Mouse (Mus musculus) hindbrain, embryonic 15.5 days (tissue): ENCODE data around the gene Ppia. TPM values are rescaled to one million over a fixed set of nuclear protein-coding genes. Genes with fewer than 3 reads are reported as not detected.
A peak's percentile ranks its signal among the peaks of the same experiment; 100 is the strongest.
"Not testable (repeated sequence)": the region's sequence is repeated elsewhere in the genome, so short reads cannot be mapped to it uniquely, and the experiment has no call there.

ENCODE experiments used
- ATAC-seq: fragments of 200-750 bp; cut with Nextera tagmentation; 2 replicates; pipeline ENCODE4 v1.8.0; 2017; ENCODE audit warnings: low read depth, moderate number of reproducible peaks, moderate TSS enrichment; ENCODE audit not compliant: low FRiP score
- H3K27ac ChIP-seq: fragments of 300-500 bp; sonication (generic); replicated peaks from 2 replicates; pipeline ENCODE4 v1.5.1; 2015; ENCODE audit warnings: mild to moderate bottlenecking, inconsistent platforms
- H3K27me3 ChIP-seq: fragments of 300-500 bp; sonication (generic); 2 replicates; pipeline ENCODE4 v1.6.1; 2015; ENCODE audit warnings: control low read depth, inconsistent platforms
- H3K36me3 ChIP-seq: fragments of 300-500 bp; sonication (generic); 2 replicates; pipeline ENCODE4 v1.6.1; 2015; ENCODE audit warnings: control low read depth, inconsistent platforms
- H3K4me1 ChIP-seq: fragments of 300-500 bp; sonication (generic); replicated peaks from 2 replicates; pipeline ENCODE4 v1.6.1; 2015; ENCODE audit warnings: control low read depth, inconsistent platforms
- H3K4me2 ChIP-seq: fragments of 300-500 bp; sonication (generic); 2 replicates; pipeline ENCODE4 v1.6.1; 2015; ENCODE audit warnings: moderate library complexity, mild to moderate bottlenecking, inconsistent platforms
- H3K4me3 ChIP-seq: fragments of 300-500 bp; sonication (generic); 2 replicates; pipeline ENCODE4 v1.5.1; 2015; ENCODE audit warnings: mild to moderate bottlenecking, inconsistent platforms
- H3K9ac ChIP-seq: fragments of 300-500 bp; sonication (generic); 2 replicates; pipeline ENCODE4 v1.6.1; 2015; ENCODE audit warnings: inconsistent platforms
- H3K9me3 ChIP-seq: fragments of 300-500 bp; sonication (generic); 2 replicates; pipeline ENCODE4 v1.6.1; 2016; ENCODE audit warnings: control low read depth, inconsistent platforms
- WGBS: fragments of 180-500 bp; shearing (Covaris S2); methylation state at CpG from one replicate; pipeline ENCODE4 v1.1.7; 2015; 5-methylcytosine and 5-hydroxymethylcytosine counted together
- polyA plus RNA-seq: library from polyadenylated mRNA; unstranded; fragments of >200 nt; fragmentation: Nextera tagmentation; extraction: Ambion mirVana; gene quantifications from 2 replicates; pipeline ENCODE4 v1.2.1, GENCODE M21; 2015

Gene Ppia
- polyA plus RNA-seq = 4,085 and 4,343 TPM in 2 replicates

DNA sequence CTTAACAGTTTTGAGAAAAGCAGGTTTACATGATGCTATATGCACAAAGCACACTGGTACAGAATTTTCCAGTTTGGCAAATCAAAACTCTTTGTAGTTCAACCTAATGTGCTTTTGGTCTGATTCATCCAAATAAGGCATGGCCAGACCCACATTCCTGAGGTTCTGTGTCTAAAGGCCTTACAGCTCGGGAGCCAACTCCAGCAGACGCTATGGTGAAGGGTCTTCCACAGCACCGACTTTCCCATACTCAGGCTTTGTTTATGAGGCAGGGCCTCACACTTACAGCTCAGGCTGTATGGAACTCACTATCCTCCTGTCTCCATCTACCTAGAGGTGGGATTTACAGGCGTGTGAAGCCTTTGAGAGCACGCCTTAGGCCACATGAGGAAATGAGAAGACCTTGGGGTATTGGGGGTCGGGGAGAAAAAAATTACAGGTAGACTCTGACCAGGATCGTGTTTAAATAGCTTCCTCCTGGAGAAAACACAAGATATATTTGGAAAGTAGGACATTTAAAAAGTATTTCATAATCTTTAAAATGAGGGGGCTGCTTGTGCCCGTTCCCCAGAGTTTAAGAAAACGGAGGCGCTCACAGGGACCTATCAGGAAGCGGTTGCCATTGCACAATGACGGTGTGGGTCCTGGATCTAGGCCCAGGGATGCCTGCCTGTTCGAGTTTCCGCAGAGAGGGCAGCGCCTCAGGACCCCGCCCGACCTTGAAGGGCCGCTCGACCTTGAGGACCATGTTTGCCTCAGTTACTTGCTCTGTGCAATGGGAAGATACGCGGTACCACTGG lies at the start of gene Ppia:
Gene Ppia (plus strand): TSS at position 693 of the 800 bp plus-strand sequence.
- WGBS = 11% methylated on average over 21 of the region's 21 CpGs

DNA sequence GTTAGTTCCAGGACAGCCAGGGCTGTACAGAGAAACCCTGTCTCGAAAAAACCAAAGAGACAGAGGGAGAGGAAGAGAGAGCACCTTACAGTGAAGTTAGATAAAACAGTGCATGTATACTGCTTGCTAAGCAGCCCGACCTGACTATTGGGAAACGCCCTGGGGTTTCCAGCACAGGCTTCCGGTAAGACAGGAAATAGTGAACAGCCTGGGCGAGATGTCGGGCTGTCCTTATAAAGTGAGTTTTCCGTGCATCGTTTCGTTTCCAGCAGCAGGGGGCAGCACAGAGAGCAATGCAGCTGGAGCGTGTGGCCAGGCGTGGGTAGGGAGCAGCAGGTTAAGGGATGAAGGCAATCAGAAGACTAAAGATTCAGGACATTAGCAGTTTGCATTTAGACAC lies 49.4 kb upstream of the Ppia start:
- Histone ChIP-seq H3K4me2 (no peak overlapping the region), H3K9ac (no peak overlapping the region), H3K27me3 (no peaks in the 10 kb centered on the region), H3K9me3 (no peaks in the 10 kb centered on the region), H3K4me1 (no peaks in the 10 kb centered on the region), H3K4me3 (no peak overlapping the region), H3K36me3 (no peaks in the 10 kb centered on the region), H3K27ac (no peak overlapping the region)
- ATAC-seq = peak; percentile 56; the same call in 1 of the 2 replicates
- 18% methylated on average over 11 of the region's 11 CpGs for WGBS

More for the DNA sequence above, at the start of gene Ppia:
- H3K4me1 ChIP-seq = peaks cover 32% of the 10 kb centered on the region
- H3K9me3 ChIP-seq = no peaks in the 10 kb centered on the region
- ATAC-seq = peak; percentile 61; the same call in 1 of the 2 replicates
- H3K4me2 ChIP-seq = peak within 1 kb of the TSS; percentile 82
- no peaks in the 10 kb centered on the region for H3K27me3 ChIP-seq
- H3K9ac ChIP-seq = peak within 1 kb of the TSS; percentile 99
- H3K4me3 ChIP-seq = peak within 1 kb of the TSS; percentile 94
- H3K27ac ChIP-seq = peak within 1 kb of the TSS; percentile 98
- H3K36me3 ChIP-seq = peaks cover 18% of the 10 kb centered on the region

DNA sequence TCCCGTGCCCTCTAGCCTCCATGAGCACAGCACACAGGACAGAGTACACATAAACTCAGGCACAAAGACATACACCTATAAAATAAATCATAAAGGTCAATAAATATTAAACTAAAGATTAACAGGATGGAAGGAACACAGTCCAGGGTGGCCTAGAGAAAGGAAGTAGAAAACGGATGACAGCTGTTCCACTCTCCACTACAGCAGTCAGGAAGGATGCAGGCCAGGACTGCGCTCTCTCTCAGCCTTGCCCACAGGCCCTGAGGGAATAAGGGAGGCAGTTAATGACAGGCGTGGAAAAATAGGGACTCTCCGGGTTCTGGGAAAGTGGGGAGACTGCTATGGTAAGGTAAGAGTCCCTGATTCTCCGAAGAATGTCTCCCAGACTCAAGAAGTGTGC lies 48.8 kb upstream of the Ppia start:
- Histone ChIP-seq H3K4me1 (no peaks in the 10 kb centered on the region), H3K27ac (no peak overlapping the region), H3K27me3 (no peaks in the 10 kb centered on the region), H3K36me3 (no peaks in the 10 kb centered on the region), H3K9ac (no peak overlapping the region), H3K4me3 (no peak overlapping the region), H3K4me2 (no peak overlapping the region), H3K9me3 (no peaks in the 10 kb centered on the region)
- 70% methylated on average over 6 of the region's 6 CpGs for WGBS
- no peak; the same call in 1 of the 2 replicates for ATAC-seq

DNA sequence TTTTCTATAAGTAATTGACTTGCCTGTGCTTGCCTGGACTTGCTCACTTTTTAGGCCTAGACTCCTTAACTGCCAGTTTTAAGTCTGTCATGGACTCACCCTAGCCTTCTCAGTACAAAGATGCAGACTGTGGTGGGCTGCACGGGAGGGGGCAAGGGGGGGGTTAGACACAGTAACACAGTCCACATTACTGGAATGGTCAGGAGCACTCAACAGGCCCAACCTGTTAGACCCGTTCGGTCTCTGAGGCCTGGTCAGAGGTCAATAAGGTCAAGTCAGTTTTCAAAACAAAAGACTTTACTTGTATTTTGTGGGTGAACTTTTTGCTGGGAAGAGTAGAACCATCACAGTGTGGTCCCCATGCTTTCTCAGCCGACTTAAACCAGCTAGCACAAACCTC lies 48.1 kb upstream of the Ppia start:
- WGBS = 75% methylated on average over 4 of the region's 4 CpGs
- H3K4me1 ChIP-seq = no peaks in the 10 kb centered on the region
- no peak overlapping the region for H3K27ac ChIP-seq
- H3K9ac ChIP-seq = no peak overlapping the region
- H3K9me3 ChIP-seq = no peaks in the 10 kb centered on the region
- H3K4me2 ChIP-seq = no peak overlapping the region
- no peaks in the 10 kb centered on the region for H3K36me3 ChIP-seq
- no peaks in the 10 kb centered on the region for H3K27me3 ChIP-seq
- H3K4me3 ChIP-seq = no peak overlapping the region
- no peak for ATAC-seq

DNA sequence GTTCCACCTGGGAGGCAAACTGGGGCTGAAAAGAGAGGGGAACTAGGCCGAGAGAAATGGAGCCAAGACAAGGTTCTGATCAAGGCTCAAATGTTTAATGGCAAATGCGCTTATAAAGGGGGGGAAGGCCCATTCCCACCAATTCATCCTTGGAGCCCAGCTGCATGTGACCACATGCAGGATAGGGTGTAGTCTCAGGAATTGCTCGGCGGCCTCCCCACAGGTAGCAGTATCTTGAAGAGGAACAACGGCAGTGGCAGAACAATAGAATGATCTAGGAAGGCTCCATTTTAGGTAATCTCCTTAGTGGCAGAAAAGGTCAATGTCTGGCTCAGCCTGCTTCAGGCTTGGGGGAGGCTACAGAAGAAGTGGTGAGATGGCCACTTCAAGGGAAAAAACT lies 47.3 kb upstream of the Ppia start:
- not testable (repeated sequence) for H3K36me3 ChIP-seq, H3K9ac ChIP-seq, H3K27me3 ChIP-seq, H3K4me2 ChIP-seq, H3K4me1 ChIP-seq, H3K9me3 ChIP-seq, H3K27ac ChIP-seq, H3K4me3 ChIP-seq, ATAC-seq
- WGBS = 79% methylated on average over 5 of the region's 5 CpGs

DNA sequence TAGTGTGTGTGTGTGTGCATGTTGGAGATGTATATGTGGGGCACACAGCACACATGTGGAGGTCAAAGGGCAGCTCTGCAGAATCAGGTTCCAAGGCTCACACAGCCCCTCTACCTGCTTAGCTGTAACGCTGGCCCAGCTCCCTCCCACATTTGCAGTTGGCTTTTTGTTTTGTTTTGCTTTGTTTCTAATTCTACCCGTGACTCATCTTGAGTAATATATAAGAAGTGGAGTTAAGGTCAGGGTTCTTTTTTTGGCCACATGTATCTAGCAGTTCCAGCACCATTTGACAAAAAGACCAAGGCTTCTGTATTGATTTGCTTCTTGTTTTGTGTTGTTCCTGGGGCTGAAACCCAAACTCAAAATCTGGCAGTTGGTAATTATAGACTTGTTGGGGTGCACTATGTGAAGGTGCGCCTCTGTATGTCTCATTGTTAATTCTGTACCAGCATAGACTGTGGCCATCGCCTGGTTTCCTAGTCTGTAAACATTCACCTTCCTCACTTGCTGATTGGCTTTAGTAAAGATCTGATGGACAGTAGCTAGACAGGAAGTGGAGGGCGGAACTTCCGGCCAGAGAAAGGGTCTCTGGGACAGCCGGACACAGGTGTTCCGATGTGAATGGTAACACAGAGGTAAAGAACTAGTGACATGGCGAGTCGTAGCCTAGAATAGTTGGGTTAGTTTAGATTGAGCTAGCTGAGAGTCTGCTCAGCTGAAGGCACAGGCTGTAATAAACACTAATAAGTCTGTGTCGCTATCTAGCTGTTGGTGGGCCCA lies 43.7 kb upstream of the Ppia start:
- H3K36me3 ChIP-seq = no peaks in the 10 kb centered on the region
- H3K27me3 ChIP-seq = no peaks in the 10 kb centered on the region
- H3K9me3 ChIP-seq = no peaks in the 10 kb centered on the region
- H3K27ac ChIP-seq = no peak overlapping the region
- no peak overlapping the region for H3K9ac ChIP-seq
- no peak overlapping the region for H3K4me3 ChIP-seq
- 91% methylated on average over 11 of the region's 11 CpGs for WGBS
- no peaks in the 10 kb centered on the region for H3K4me1 ChIP-seq
- no peak overlapping the region for H3K4me2 ChIP-seq
- no peak for ATAC-seq

DNA sequence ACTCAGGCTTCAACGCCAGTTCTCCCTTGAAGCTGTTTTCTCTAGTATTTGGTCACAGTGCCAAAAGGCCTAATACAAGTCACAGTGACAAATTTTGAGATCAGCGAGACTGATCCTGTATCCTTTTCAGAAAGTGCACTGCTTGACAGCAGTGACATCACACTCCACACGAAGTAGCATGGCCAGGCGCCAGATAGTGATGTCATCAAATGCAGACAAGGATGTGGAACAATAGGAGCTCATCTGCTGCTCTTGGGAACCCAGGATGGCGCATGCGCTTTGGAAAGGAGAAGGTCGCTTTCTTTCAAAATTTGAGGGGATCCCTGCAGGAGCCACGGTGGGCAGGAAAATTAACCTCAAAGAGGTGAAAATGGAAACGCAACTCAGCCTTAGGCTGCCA lies 42.5 kb upstream of the Ppia start:
- WGBS = 87% methylated on average over 9 of the region's 9 CpGs
- H3K9me3 ChIP-seq = no peaks in the 10 kb centered on the region
- H3K4me2 ChIP-seq = no peak overlapping the region
- H3K27ac ChIP-seq = no peak overlapping the region
- H3K36me3 ChIP-seq = no peaks in the 10 kb centered on the region
- H3K9ac ChIP-seq = no peak overlapping the region
- H3K4me1 ChIP-seq = no peaks in the 10 kb centered on the region
- no peak for ATAC-seq
- no peaks in the 10 kb centered on the region for H3K27me3 ChIP-seq
- H3K4me3 ChIP-seq = no peak overlapping the region

DNA sequence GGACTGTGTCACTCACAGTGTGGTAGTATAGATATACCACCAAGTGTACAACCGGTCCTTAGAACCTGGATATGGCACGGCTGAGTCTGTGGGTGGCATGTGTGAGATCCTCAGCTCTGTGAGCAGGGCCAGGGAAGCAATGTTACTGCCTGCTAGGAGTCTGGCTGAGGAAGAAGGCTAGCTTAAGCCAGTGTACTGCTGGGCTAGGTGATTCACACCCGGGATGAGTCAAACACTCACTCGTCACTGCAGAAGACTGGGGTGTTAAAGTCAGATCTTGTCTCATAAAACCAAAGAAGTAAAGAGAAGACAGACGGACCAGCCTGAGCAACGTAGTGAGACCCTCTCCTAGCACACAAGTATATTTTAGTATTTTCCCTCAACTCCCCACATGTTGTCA lies 34.3 kb upstream of the Ppia start:
- Histone ChIP-seq H3K27me3 (no peaks in the 10 kb centered on the region), H3K27ac (no peak overlapping the region), H3K9me3 (no peaks in the 10 kb centered on the region), H3K36me3 (no peaks in the 10 kb centered on the region), H3K4me2 (no peak overlapping the region), H3K4me1 (no peaks in the 10 kb centered on the region), H3K4me3 (no peak overlapping the region), H3K9ac (no peak overlapping the region)
- no peak for ATAC-seq
- WGBS = 93% methylated on average over 6 of the region's 6 CpGs

DNA sequence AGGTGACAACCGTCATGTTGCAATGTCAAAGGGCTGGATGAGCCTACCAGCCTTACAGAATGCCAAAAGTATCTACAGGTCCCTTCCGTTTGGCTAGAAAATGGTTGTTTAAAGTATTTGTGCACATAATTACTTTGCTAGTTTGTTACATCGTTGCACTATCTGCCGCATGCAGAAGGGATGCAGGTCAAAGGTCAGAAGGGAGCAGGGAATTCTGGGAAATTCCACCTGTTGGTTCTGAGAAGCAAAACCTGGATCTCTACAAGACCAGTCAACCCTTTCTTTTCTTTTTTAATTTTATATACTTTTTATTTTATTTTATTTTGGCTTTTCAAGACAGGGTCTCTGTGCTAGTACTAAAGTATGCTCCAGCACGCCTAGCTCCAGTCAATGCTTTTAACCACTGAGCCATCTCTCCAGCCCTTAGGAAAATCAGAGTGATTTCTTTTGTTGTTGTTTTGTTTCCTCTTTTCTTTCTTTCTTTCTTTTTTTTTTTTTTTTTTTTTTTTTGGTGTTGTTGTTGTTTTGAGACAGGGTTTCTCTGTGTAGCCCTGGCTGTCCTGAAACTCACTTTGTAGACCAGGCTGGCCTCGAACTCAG lies 27.0 kb upstream of the Ppia start:
- no peak overlapping the region for H3K9ac ChIP-seq

DNA sequence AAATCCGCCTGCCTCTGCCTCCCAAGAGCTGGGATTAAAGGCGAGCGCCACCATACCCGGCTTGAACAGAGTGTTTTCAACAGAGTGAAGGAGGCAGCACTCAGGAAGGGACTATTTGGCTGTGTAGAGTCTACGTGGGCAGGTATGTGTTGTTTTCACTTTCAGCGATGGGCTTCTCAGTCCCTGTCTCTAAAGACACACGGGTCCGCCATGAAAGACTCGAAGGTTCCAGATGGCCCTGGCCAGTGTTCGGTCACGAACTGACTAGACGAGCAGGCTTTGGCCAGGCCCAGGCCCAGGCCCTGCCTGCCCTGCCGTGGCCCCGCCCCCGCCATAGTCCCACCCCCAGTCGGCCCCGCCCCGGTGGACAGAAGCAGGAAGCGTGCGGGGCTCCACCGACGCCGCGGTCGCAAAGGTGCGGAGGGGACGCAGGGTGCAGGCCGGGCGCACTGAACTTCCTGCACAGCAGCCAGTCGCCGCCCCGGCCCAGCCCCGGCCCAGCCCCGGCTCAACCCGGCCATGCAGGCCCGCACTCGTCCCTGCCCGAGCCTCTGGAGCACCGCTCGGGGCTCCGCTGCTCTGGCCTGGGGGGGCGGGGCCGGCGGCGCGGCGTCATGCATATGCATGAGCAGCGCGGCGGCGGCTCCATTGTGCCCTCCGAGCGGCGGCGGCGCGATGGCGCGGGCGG lies 26.4 kb upstream of the Ppia start, which contains the start of gene Zmiz2:
Gene Zmiz2 (plus strand): TSS at position 349 of the 688 bp plus-strand sequence.
- Histone ChIP-seq H3K9me3 (no peaks in the 10 kb centered on the region), H3K4me3 (peak within 1 kb of the TSS; percentile 67)
- 8% methylated on average over 35 of the region's 60 CpGs for WGBS

More for the DNA sequence above, 27.0 kb upstream of the Ppia start:
- no peak for ATAC-seq
- H3K27me3 ChIP-seq = no peaks in the 10 kb centered on the region
- peak overlapping the region; percentile 60 for H3K4me2 ChIP-seq
- peak overlapping the region; percentile 67 for H3K4me3 ChIP-seq
- peaks cover 28% of the 10 kb centered on the region for H3K4me1 ChIP-seq
- no peaks in the 10 kb centered on the region for H3K9me3 ChIP-seq
- H3K27ac ChIP-seq = peak overlapping the region; percentile 94
- peaks cover 15% of the 10 kb centered on the region; the same call in 1 of the 2 replicates for H3K36me3 ChIP-seq
- 86% methylated on average over 6 of the region's 6 CpGs for WGBS

DNA sequence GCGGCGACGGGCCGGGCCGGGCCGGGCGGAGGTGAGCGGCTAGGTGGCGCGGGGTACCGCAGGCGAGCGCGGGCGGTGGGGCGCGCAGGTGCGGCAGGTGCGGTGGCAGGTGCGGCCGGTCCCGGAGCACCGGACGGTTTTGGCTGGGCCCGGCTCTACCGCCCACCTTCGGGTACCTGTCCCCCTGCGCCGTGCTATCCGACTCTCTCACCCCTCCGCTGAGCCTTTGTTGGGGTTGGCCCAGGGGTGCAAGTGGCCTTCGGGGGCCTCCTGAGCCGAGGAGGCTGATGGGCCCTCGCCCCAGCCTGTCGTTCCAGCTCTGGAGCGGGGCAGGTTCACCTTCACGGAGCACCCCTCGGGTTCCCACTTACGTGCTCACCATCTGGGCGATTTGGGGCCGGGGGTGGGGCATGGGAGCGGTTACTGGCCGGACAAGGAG lies 25.7 kb upstream of the Ppia start:
- under 1% methylated on average over 19 of the region's 43 CpGs for WGBS
- peak; percentile 50 for ATAC-seq

More for the DNA sequence above, 26.4 kb upstream of the Ppia start, which contains the start of gene Zmiz2:
- peaks cover 31% of the 10 kb centered on the region for H3K4me1 ChIP-seq
- H3K4me2 ChIP-seq = peak within 1 kb of the TSS; percentile 60
- H3K27ac ChIP-seq = peak within 1 kb of the TSS; percentile 94
- peak within 1 kb of the TSS; percentile 79 for H3K9ac ChIP-seq
- H3K36me3 ChIP-seq = peaks cover 15% of the 10 kb centered on the region; the same call in 1 of the 2 replicates
- peak; percentile 98 for ATAC-seq
- H3K27me3 ChIP-seq = no peaks in the 10 kb centered on the region

More for the DNA sequence above, 25.7 kb upstream of the Ppia start:
- Histone ChIP-seq H3K4me3 (peak overlapping the region; percentile 67), H3K27ac (peak overlapping the region; percentile 74), H3K36me3 (peaks cover 15% of the 10 kb centered on the region; the same call in 1 of the 2 replicates), H3K4me2 (peak overlapping the region; percentile 60), H3K9me3 (no peaks in the 10 kb centered on the region), H3K4me1 (peaks cover 34% of the 10 kb centered on the region), H3K27me3 (no peaks in the 10 kb centered on the region), H3K9ac (peak overlapping the region; percentile 79)
